Mouse (Mus musculus) brain, embryonic 14.5 days (tissue): Measurements from ENCODE around the gene Topors.

Experiments
- CTCF ChIP-seq: fragments of 200-500 bp; IDR thresholded peaks from 2 replicates; pipeline ENCODE4 v1.5.1; 2012; ENCODE audit warnings: inconsistent platforms, mild to moderate bottlenecking, moderate library complexity, borderline replicate concordance; ENCODE audit not compliant: insufficient read depth, insufficient read length; ENCODE audit errors: extremely low read depth
- POLR2A ChIP-seq: fragments of 200-500 bp; IDR thresholded peaks from 2 replicates; pipeline ENCODE4 v1.6.1; 2012; ENCODE audit warnings: mild to moderate bottlenecking, inconsistent platforms, borderline replicate concordance; ENCODE audit not compliant: poor library complexity, insufficient read depth, insufficient read length, severe bottlenecking; ENCODE audit errors: extremely low read depth

DNA sequence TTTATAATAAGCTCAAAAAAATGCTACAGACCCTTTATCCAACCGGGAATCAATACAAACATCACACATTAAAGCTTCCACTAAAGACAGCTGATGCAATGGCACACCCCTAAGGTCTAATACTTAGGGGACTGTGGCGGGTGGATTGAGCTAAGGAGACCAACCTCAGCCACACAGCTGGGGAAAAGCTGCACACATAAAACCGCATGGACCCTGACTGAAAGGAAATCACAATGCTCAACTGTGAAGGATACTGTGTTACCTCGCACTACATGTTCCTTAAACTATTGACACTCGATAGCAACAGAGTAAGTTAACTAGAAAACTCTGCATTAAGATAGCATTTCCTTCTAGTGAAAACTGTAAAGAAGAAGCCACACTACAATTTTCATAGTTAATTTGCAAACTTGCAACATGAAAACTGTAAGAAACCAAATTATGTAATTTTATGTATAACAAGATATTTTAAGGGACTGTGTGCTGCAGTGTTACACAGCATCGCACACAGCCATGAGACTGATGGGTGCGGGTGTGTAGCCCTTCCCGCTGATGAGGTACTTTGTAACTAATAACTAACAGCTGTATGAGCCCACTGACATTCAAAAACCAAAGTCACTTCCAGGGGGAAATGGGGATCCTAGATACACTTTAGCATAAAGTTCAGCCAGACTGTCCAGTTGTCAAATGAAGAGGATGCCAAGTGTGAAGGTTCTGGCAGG, 15.1 kb downstream of the Topors start:
- TF ChIP-seq POLR2A, result no peak
- no peak for TF ChIP-seq CTCF
